Mouse (Mus musculus) kidney, postnatal 36 days (tissue): ENCODE data around the gene Rgs6.

ENCODE experiments used
- DNase-seq, 2 experiments: peaks; one replicate each; pipeline ENCODE4 v3.0.0; 2021 to 2022; ENCODE audit warnings: mixed read lengths in 2 of 2

The Rgs6 gene

DNA sequence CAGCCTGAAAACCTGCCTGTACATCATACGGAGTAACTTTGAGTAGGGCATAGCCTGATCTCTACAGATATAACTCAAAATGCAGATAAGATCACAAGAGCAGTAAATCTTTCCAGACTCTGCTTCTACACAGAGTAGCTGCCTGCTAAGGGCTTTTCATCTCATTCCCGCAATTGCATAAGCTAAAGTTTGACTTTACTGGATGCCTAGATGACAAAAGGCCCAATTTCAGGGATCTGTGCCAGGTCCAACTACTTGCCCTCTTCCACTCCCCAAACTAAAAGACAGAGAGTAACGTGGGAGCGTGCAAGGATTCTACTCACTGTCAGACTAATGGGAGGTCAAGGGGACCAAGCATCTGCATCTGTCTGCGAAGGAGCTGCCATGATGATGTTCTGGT lies 292.6 kb downstream of the Rgs6 start:
- no peak for DNase-seq

DNA sequence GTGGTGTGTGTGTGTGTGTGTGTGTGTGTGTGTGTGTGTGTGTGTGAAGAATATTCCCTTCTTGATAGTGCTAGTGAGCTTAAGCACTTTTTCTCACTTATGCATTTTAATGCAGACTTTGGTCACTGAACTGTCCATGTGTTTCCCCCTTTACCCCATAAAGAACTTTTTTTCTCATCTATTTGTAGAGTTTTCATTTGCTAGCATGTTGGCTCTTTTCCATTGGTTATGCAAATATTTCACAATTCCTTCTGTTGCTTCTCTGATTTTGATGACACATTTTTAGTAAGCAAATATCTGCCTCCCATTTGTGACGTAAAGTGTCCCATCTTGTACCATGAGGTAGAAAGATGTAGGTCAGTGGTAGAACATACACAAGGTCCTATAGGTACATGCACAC lies 295.0 kb downstream of the Rgs6 start:
- no peak for DNase-seq

DNA sequence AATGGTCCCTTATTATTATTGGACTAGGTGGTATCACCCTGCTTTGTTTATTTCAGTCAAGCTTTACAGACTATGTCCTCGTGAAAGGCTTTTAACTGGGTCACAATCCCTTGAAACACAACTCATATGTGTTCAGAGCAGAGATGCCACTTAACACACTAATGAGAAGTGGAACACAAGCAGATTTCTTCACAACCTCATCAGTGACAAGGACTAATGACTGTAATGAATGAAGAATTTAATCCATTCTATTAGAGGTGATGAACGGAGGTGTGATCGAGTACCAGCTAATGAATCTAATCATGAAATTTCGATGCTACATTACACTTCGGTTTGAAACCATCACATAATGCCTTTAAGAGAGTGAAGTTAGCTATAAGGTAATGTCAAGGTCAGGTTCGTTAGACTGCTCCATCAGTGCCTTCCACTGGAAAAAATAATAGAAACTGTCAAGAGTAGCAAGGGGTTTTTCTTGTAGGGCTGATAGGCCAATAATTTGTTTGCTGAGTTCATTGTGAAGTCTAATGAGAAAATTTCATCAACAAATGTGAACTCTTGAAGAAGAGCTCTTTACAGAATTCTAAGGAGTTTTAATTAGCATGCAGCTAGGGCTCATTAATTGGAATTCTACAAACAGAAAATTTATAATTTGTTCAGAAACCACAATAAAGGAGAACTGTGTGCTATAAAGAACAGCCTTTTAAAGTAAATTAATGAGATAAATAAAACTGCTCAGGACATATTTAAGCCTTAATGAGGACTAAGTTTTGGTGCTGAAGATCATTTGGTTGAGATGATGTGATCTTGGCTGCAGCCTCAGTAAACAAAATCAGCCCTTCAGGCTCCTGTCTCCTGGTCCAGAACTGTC lies 307.1 kb downstream of the Rgs6 start:
- no peak for DNase-seq

DNA sequence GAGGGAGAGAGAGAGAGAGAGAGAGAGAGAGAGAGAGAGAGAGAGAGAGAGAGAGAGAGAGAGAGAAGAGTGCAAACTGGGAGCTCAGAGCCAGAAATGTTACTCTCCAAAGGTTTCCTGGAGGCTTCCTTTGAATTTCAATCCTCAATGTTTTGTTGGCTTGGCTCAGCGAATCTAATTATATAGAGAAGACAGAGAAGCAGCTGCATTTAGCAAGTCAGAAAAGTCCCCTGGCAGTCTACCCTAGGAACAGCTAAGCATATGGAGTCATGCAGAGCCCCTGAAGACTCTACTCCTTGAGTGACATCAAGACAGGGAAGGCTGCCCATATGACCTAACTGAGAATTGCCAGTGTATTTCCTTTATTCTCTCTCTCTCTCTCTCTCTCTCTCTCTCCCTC lies 317.7 kb downstream of the Rgs6 start:
- no peak for DNase-seq

DNA sequence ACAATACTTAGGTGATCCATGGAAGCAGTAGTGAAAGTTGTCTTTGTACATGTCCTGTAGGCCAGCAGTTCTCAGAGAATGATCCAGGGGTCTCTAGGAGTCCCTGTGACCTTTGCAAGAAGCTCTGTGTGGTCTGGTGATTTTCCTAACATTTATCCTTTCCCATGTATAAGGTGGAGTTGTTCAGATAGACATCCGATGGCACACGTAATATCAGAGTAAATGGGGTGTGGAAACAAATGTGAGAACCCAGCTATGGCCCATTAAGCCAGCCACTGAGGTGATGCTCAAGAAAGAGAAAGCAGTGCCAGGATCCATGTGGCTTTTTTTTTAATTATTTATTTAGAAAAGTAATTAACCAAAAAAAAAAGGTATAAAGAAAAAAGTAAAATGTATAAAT lies 322.8 kb downstream of the Rgs6 start:
- no peak for DNase-seq

DNA sequence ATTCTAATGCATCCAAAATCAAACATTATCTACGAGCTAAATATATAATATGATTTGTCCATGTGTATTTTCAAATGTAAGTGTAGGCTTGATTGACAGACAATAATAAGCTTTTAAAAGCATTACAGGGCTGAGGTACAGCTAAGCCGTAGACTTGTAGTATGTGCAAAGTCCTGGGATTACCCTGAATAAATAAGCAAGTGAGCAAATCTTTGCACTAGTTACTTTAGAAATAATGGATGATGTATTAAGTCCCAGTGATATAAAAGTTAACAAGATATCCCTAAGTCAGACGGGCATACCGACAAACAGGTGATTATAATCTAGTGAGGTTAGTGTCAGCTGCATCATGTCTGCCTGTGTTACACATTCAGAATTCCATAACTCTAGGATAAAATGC lies 326.0 kb downstream of the Rgs6 start:
- DNase-seq: no peak

DNA sequence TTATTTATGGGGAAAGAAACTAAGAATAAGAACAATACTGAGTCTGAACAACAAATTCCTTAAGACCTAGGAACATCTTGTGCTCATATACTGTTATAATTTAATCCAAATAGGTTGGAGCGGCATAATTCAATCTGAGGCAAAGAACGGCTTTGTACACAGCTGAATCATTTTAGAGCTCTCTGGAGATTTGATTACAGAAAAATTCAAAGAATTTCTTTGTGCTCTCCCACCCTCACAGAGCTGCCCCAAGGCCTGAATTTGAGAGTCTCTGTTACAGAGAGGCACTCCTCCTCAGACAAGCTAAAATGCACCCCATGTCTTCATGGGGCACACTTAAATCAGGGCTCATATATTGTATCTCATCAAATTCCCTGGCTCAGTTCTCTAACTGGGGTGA lies 332.1 kb downstream of the Rgs6 start:
- DNase-seq: peak in 1 of 2 experiments; percentile 11

DNA sequence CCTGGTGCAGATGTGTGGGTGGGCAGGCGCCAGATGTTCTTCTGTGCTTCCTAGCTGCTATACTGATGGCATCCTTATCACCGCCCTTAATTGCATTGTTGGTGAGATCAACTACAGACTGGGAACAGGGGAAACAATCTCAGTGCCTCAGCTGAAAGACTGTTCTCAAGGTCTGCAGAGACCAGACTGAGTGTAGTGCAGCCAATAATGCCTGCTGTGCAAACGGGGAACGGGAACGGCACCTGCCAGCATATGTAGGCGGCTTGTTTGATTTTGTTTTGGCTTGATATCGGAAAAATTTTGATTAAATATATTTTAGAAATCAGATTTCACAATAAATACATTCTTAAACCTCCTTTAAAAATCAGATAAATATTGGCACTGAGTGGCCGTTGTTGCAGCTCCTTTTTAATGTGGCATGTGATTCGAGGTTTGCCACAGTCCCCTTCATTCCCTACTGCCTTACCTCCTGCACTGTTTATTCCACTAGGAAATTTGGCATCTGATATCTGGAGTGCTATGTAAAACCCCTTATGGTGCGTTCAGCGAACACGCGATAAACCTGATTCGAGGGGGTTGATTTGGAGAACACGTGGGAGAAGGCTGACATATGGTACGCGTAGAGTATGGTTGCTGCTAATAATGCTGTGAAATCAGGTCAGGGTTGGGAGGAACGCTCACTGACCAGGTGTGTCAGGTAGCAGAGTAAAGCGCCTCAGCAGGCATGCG lies 333.4 kb downstream of the Rgs6 start:
- DNase-seq: no peak

DNA sequence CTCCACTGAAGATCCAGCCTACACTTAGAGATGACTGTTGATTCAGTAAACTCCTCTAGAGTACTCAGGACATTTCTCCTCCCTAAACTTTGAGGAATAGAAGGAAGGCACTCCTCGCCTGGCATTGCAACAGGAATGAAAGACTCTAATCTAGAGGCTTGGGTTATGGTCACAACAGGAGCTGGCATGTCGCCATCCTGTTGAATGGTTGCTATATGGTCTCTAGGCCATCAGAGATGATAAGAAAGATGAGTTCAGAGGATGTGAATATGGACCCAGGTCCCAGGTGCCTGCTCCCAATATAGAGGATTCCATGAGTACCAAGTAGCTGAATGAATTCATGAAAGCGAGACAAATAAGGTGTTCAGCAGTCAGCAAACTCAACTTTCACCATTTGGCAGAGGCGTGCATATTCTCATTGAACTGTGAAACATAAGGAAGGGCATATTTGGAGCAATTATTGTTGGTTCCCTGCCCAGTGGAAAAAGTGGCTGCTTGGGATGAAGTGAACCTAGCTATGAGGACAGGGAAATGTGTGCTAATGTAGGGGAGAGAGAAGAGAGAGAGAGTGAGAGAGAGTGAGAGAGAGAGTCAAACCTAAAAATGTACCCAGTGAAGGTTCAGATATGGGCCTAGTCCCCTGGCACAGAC lies 334.9 kb downstream of the Rgs6 start:
- peak in 1 of 2 experiments; percentile 18 for DNase-seq

DNA sequence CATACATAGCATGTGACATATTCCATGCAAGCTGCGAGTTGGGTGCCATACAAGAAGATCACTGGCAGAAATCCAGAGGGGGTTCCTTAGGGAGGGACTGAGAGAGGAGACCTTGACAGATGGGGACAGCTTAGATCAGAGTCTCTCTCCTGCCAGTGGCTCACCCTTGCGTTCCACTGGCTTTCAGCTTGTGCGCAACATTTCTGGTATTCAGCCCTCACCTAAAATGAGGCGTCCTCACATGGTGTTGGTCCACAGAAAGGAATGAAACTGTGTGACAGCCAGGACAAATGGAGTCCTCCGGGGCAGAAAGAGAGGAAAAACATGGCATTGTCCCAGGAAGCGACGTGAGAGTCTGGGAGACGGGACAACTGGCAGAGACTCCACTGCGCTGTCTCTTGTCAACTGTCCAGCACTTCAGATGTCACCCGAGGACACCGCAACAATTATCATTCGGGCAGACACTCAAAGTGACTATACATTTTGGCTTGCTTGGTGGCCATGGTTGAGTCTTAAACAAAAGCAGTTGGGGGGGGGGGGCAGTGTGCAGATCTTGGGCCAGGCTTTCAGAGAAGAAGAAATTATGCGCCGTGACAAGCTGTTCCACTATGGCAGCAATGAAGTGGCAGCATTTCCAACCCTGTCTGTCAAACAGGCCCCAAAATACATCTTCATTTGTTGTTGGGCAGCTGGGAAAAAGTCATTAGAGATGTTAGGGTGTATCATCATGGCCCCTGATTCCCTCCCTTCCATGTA lies 344.8 kb downstream of the Rgs6 start:
- peak; percentile 9 to 26 for DNase-seq

DNA sequence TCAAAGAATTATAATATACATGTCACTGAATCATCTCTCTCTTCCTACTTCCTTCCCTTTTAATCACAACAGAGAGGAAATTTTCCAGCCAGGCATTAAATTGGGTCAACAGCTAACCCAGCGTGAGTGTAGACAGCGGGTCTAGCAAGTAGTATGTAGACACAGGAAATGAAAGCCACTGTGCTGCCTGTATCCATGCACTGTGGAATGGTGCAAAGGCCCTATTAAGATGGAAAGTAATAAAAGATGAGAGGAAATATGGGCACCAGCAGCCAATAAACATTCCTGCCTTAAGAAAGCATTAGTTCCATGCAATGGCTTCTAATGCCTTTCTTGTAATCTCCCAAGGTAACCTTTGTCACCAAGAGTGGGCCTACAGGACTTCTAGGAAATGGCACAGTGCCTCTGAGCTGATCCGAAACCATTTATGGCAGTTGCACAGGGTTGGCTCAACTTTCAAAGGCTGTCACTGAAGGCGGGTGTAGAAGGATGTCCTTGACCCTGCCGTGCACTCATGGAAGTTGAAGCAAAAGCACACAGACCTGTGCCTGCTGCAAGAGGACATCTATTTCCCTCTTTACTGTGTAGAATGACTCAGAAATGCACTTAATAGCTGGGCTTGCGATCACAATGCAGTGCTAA lies 347.1 kb downstream of the Rgs6 start:
- peak; percentile 9 to 11 for DNase-seq

DNA sequence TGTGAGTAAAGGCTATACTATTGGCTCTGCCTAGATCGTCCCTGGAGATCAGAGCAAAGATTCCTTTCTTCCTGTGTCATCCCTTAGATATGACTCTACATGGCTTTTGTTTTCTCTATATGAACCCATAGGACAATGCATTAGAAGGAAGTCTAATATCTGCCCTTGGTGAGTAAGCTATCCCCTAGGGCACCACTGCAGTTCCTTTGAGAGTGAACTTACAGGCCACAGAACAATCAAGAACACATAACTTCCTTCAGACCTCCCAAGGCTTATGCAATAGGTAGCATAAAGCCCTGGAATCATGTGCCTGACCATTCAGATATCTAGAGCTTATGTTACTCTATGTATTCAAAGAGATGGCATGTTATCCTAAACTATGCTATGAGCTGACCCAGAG lies 347.7 kb downstream of the Rgs6 start:
- no peak for DNase-seq

DNA sequence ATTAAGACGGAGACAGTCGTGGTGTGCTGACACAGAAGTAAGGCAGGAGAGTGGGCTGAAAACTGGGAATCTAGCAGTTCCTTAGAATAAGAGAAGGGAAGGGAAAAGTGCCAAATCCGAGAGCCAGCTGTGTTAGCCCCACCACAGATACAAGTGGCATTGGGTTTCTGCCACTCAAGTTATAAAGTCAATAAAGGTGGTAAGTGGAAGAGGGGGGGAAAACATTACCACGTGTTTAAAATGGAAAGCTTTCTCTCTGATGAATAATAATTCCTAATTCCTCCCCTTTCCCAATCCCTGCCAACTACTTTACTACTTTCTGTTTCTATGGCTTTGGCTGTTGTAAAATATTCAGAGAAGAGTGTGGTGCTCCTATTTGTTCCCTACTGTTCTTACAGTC lies 352.4 kb downstream of the Rgs6 start:
- DNase-seq: no peak

DNA sequence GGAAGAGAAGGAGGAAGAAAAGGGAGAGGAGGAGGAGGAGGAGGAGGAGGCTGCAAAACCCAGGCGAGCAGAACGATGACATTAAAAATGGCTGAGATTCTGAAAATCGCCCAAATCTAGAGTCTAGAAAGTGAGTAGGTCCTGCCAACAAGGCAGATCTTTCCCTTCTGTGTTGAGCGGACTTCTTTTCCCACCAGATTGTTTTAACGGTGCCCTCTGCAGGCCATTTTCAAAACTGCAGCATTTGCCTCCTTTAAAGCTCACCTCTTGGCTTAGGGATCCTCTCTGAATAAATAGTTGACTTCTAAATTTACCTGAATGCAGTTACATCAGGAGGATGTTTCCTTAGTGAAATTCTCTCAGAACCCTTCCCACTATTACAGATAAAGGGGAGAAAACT lies 358.4 kb downstream of the Rgs6 start:
- DNase-seq: peak; percentile 68 to 90

DNA sequence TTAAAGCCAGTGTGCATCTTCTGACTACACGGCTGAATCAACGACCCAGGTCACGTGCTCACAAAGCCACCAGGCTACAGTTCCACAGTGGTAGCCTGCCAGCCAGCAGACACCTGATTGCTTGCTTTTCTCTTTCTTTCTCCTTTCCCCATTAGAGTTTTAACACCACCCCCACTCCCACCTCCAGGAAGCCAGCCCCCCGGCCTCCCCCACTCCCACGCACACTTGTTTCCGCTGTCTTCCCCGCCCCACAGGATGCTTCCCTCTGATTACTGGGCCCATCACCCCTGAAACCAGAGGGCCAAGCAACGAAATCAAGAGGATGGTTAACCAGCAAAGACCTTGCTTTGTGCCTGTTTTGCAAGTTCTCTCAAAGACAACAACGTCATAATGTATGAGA lies 373.0 kb downstream of the Rgs6 start:
- no peak for DNase-seq

DNA sequence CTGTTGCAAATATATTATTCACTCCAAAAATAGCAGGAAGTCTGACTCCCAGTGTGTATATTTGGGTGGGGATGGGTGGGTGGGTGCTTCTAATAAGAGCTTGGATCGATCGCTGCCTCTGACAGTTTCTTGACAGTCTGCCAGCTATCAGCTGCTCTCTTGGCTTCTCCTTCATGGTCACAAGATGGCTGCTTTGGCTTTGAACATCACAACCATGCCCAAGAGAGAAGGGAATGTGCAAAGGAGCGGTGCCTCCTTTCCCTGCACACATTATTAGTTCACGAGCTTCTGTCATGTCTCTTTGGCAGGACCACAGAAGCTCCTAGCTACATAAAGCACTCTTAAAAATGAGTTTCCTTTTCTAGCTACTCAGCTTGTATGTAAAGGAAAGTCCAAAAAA lies 373.8 kb downstream of the Rgs6 start:
- DNase-seq: no peak

DNA sequence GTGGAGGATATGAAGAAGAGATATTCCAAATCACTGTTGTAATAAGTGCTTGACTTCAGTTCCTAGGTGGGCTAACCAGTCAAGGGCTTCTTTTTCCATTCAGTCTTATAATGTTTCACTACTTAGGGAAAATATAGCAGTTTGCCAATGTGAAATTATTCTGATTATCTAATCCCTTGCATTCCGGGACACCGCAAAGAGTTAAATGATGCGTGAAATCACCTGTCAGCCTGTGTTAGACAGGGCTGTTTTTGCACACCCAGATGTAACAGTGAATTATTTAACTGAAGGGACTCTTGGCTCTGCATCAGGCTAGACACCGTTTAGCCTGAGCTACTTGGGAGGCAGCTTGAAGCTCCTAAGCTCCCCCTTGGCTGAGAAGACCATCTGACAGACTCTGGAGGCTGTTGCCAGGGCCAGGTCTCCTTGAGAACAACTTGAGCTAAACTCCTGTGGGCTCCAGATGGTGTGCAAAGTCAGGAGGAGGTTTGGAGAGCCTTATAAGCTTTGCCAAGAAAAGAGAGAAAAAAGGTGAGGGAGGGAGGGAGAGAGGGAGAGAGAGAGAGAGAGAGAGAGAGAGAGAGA lies 382.5 kb downstream of the Rgs6 start:
- no peak for DNase-seq

DNA sequence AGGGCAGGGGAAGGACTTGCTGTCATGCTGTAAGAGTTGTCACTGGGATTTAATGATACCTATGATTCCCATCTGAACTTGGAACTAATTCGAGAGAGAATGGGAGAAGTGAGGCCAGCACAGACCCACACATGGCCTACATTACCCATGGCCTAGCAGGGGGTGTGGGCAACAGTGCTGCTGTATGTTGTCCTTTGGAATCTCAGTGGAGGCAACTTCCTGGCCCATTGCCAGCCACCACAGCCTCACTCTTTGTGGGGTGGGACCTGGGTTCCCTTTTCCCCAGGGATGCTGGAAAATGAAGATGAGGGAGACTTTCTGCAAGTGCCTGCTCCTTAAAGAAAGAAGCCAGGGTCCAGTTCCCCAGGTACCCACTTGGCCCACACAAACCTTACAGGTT lies 383.1 kb downstream of the Rgs6 start:
- no peak for DNase-seq

DNA sequence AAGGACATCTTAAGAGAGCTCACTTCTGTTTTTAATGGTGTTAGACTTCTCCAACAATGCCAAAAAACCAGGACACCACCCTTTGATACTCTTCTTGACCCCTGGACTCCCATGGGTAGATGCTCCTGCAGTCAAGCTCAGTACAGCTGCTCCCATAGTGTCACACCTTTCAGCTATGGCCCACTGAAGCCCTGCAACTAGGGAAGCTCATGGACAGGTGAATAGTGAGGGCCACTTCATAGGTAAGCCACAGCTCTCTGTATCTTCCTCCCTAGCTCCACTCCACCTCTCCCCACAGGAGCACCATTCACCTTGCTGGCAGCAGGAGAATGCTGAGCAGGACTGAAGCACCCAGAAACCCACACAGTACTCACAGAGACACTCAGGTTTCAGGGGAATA lies 384.6 kb downstream of the Rgs6 start:
- DNase-seq: no peak

DNA sequence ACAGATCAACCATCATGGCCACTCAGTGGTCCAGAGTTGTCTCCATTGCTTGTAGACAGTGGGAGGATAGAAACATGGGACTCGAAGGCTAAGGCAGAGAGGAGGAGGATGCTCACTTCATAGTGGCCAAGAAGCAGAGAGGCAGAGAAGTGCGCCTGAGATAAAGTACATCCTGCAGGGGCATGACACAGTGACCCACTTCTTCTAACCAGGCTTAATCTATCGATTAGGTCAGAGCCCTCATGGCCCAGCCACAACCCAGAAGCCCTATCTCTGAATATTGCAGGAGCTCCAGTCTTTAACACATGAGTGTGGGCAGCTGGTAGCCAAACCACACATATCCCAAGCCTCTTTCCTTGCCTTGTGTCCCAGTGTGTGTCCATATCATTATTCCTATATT lies 385.7 kb downstream of the Rgs6 start:
- DNase-seq: no peak

DNA sequence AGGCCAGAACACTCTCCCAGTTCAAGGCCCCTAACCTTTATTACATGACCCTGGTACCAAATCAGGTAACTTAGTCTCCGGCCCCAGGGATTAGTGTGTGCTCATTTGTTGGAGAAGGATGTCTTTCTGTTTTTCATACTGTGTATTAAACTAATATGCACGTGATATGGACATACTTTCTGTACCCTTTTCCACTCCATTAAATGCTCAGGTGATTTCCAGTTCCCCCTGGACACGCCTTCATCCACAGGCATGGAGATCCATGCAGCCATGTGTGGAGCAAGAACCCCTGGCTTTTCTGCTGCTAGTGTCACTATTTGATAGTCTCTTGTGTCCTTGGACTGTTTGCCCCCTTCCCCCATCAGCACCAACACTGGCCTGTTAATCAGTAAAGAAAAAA lies 390.2 kb downstream of the Rgs6 start:
- no peak for DNase-seq

DNA sequence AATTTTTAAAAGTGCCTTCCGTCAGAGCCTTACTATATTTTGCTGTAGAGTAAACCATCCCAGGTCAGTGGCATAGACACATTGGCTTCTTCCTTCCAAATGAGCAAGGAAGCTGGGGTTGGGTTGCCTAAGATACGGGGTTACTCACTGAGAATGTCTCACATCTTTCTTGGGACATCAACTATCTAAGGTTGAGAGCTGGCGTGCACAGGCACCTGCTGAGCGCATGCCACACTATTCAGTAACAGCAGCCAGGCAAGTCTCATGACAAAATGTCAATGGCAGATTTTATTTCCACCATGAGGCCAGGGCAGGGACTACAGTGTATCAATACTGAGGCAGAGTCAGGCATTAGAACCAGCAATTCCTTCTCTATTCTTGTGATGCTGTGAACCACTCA lies 394.6 kb downstream of the Rgs6 start:
- DNase-seq: no peak
